Mouse (Mus musculus) thymus, adult 2 months (tissue): ENCODE measurements around the gene Tacc2.

Experiments used
- CTCF ChIP-seq: fragments of 200-500 bp; IDR thresholded peaks from 2 replicates; pipeline ENCODE4 v1.5.1; 2012; ENCODE audit warnings: mild to moderate bottlenecking, control low read depth, low read length, moderate library complexity, borderline replicate concordance; ENCODE audit not compliant: control insufficient read depth, poor library complexity, insufficient read depth; ENCODE audit errors: extremely low read depth
- POLR2A ChIP-seq: fragments of 200-500 bp; IDR thresholded peaks from 2 replicates; pipeline ENCODE4 v1.6.1; 2012; ENCODE audit warnings: mild to moderate bottlenecking, low read length, control low read depth, moderate library complexity; ENCODE audit not compliant: control insufficient read depth, poor library complexity, insufficient read depth; ENCODE audit errors: extremely low read depth

GRCm38 (mm10) chr7:130635212-130635611 lies 58.0 kb downstream of the Tacc2 start:
- TF ChIP-seq CTCF (no peak), POLR2A (no peak)
